In genomic region chr12:79442836-79443390, GRCm38 (mm10) we compare ENCODE assay signal across 25 mouse cellular contexts.
DNase-seq lines count a peak whose midpoint lies in the region; ATAC-seq and TF ChIP-seq lines count a peak whose summit lies in the region.
"Had no signal": no experiment of that assay in that cellular context is flagged by ENCODE, and none has a peak within 500 bp of the region (broad histone marks: within the 10 kb centered on the region; RNA-seq: fewer than 3 reads in every experiment).

No protein-coding gene starts in this region.

- WGBS in lung, embryonic 15.5 days: 52% methylated on average over 6 of the region's 6 CpGs

- no peaks in the 10 kb centered on the region for H3K36me3 ChIP-seq in lung, embryonic 15.5 days
- H3K36me3 ChIP-seq in CH12.LX (replicated peaks in 1 of 2; ENCODE audit: control insufficient read depth in 1 of 2, insufficient read depth in 1 of 2, low read length in 1 of 2): no peaks in the 10 kb centered on the region
- H3K36me3 ChIP-seq: embryonic facial prominence, embryonic 15.5 days; forebrain, embryonic 10.5 days; heart, embryonic 12.5 days; liver, embryonic 12.5 days; midbrain, embryonic 15.5 days had no signal

- no peak for ATAC-seq in lung, embryonic 15.5 days (ENCODE audit: borderline replicate concordance, extremely low read depth, low FRiP score, low TSS enrichment)
- ATAC-seq: intestine, embryonic 16.5 days; liver, embryonic 12.5 days; midbrain, embryonic 15.5 days had no signal

- peaks cover 30% of the 10 kb centered on the region for H3K4me1 ChIP-seq in lung, embryonic 15.5 days
- peaks cover 21 to 77% of the 10 kb centered on the region in 2 experiments for H3K4me1 ChIP-seq in CH12.LX (ENCODE audit: control insufficient read depth in 1 of 2, insufficient read depth in 2 of 2)
- H3K4me1 ChIP-seq: embryonic facial prominence, embryonic 15.5 days; heart, embryonic 12.5 days; midbrain, embryonic 15.5 days had no signal

- H3K27ac ChIP-seq in lung, embryonic 15.5 days: peak overlapping the region; percentile 80; the same call in 1 of the 2 replicates
- peak overlapping the region; percentile 60; the same call in 1 of the 2 replicates for H3K27ac ChIP-seq in CH12.LX (ENCODE audit: insufficient read depth, low read depth)
- H3K27ac ChIP-seq: embryonic facial prominence, embryonic 15.5 days; forebrain, embryonic 10.5 days; hindbrain, embryonic 14.5 days; liver, embryonic 12.5 days; midbrain, embryonic 15.5 days had no signal

- H3K27me3 ChIP-seq in lung, embryonic 15.5 days: no peaks in the 10 kb centered on the region
- no peaks in the 10 kb centered on the region for H3K27me3 ChIP-seq in CH12.LX (replicated peaks)
- H3K27me3 ChIP-seq: embryonic facial prominence, embryonic 15.5 days; heart, embryonic 12.5 days; liver, embryonic 12.5 days; megakaryocyte, embryonic 14.5 days; midbrain, embryonic 15.5 days had no signal

- DNase-seq in heart, adult 11 months: peak; percentile 75
- DNase-seq in heart, postnatal 10 days: no peak
- DNase-seq in lung, postnatal 36 days: no peak
- no peak for DNase-seq in CH12.LX (ENCODE audit: extremely low read depth)
- DNase-seq in skeletal muscle tissue, adult 2 months (ENCODE audit: low read depth, low spot score): peak; percentile 4
- no peak for DNase-seq in urinary bladder, adult 18-20 months (ENCODE audit: low spot score in 2 of 2)
- DNase-seq in thymus, postnatal 25 days: no peak
- DNase-seq: adrenal gland, postnatal 36 days; cerebellum, adult 11-12 months; cerebellum, postnatal 25 days; embryo, embryonic 11 days; kidney, postnatal 10 days; left cerebral cortex, postnatal 4 days; right cerebral cortex, postnatal 14 days; thymus, postnatal 4 days had no signal

- H3K4me2 ChIP-seq in lung, embryonic 15.5 days: no peak overlapping the region
- H3K4me2 ChIP-seq in CH12.LX (ENCODE audit: insufficient read depth, low read depth, poor library complexity, severe bottlenecking): no peak overlapping the region
- H3K4me2 ChIP-seq: embryonic facial prominence, embryonic 15.5 days; heart, embryonic 12.5 days; hindbrain, embryonic 14.5 days; liver, embryonic 12.5 days; midbrain, embryonic 15.5 days had no signal

- no peaks in the 10 kb centered on the region for H3K9me3 ChIP-seq in lung, embryonic 15.5 days
- no peaks in the 10 kb centered on the region for H3K9me3 ChIP-seq in CH12.LX (replicated peaks; ENCODE audit: low read length)
- H3K9me3 ChIP-seq: embryonic facial prominence, embryonic 15.5 days; forebrain, embryonic 10.5 days; heart, embryonic 12.5 days; liver, embryonic 12.5 days; megakaryocyte, embryonic 14.5 days; midbrain, embryonic 15.5 days had no signal

- TF ChIP-seq RAD21 in CH12.LX (IDR thresholded peaks at IDR 0.05; ENCODE audit: low read depth, low read length): no peak

- no peak overlapping the region for H3K9ac ChIP-seq in lung, embryonic 15.5 days
- peak overlapping the region; percentile 56; the same call in 1 of the 2 replicates for H3K9ac ChIP-seq in CH12.LX (ENCODE audit: insufficient read depth, low read depth)
- H3K9ac ChIP-seq: embryonic facial prominence, embryonic 15.5 days; heart, embryonic 12.5 days; hindbrain, embryonic 14.5 days; liver, embryonic 12.5 days; midbrain, embryonic 15.5 days had no signal

- TF ChIP-seq POLR2A in CH12.LX (IDR thresholded peaks at IDR 0.05; ENCODE audit: low read depth, low read length): no peak

- no peak for TF ChIP-seq EP300 in CH12.LX (IDR thresholded peaks at IDR 0.05; ENCODE audit: low read length)

- dilution Hi-C loops in CH12.LX (cut with MboI; ENCODE audit: extremely low pct_ligation_motif_present, extremely low pct_unique_long_range_greater_than_20kb, low sequenced_read_pairs): no loop called here

- in situ Hi-C loops in CH12.LX (cut with MboI; ENCODE audit: low pct_ligation_motif_present, low pct_unique_long_range_greater_than_20kb, low sequenced_read_pairs): no loop called here

- no peak for TF ChIP-seq CTCF in CH12.LX (conservative IDR thresholded peaks at IDR 0.05 in 1 of 2, IDR thresholded peaks at IDR 0.05 in 1 of 2; ENCODE audit: low read depth in 2 of 2, low read length in 2 of 2)

- no peaks in the 10 kb centered on the region for H3K79me2 ChIP-seq in CH12.LX (replicated peaks; ENCODE audit: control insufficient read depth, extremely low read depth, insufficient read depth, poor library complexity, severe bottlenecking)

- intact Hi-C loops in heart, postnatal 10 days (cut with DNase I): no loop called here

- no peak overlapping the region for H3K4me3 ChIP-seq in lung, embryonic 15.5 days
- H3K4me3 ChIP-seq in CH12.LX (replicated peaks in 1 of 3; ENCODE audit: low read depth in 2 of 3, low read length in 2 of 3, poor library complexity in 1 of 3): no peak overlapping the region
- H3K4me3 ChIP-seq: embryonic facial prominence, embryonic 15.5 days; forebrain, embryonic 10.5 days; heart, embryonic 12.5 days; liver, embryonic 12.5 days; megakaryocyte, embryonic 14.5 days; midbrain, embryonic 15.5 days; myocyte had no signal

TF ChIP-seq in CH12.LX, 34 proteins besides CTCF, POLR2A, EP300 and RAD21:
- TF ChIP-seq ELF1 (IDR thresholded peaks at IDR 0.05; ENCODE audit: low read depth, low read length): no peak
- TF ChIP-seq SMC3 (IDR thresholded peaks at IDR 0.05; ENCODE audit: low read depth, low read length): no peak
- no peak for TF ChIP-seq SIN3A (IDR thresholded peaks at IDR 0.05; ENCODE audit: low read length)
- no peak for TF ChIP-seq USF1 (IDR thresholded peaks at IDR 0.05; ENCODE audit: low read depth, low read length)
- TF ChIP-seq CHD1 (IDR thresholded peaks at IDR 0.05; ENCODE audit: low read depth, low read length): no peak
- no peak for TF ChIP-seq RCOR1 (conservative IDR thresholded peaks at IDR 0.05; ENCODE audit: low read depth, low read length)
- TF ChIP-seq MAZ (IDR thresholded peaks at IDR 0.05; ENCODE audit: low read depth, low read length): no peak
- no peak for TF ChIP-seq BHLHE40 (IDR thresholded peaks at IDR 0.05; ENCODE audit: low read depth, low read length)
- TF ChIP-seq CHD2 (IDR thresholded peaks at IDR 0.05; ENCODE audit: low read length): no peak
- no peak for TF ChIP-seq ZMIZ1 (IDR thresholded peaks at IDR 0.05; ENCODE audit: low read depth, low read length)
- no peak for TF ChIP-seq ZNF384 (IDR thresholded peaks at IDR 0.05; ENCODE audit: low read depth, low read length)
- no peak for TF ChIP-seq PAX5 (IDR thresholded peaks at IDR 0.05; ENCODE audit: low read length)

Comparison
In these comparisons a context has a peak if more than half of its experiments do, and no peak if none do; other contexts are left out.
1. DNase-seq: peak in heart, adult 11 months (single experiment) and skeletal muscle tissue, adult 2 months (single experiment); none in heart, postnatal 10 days (0 of 2), lung, postnatal 36 days (single experiment), CH12.LX (single experiment), urinary bladder, adult 18-20 months (0 of 2) and thymus, postnatal 25 days (single experiment).